Mouse (Mus musculus): ENCODE measurements around the gene Prickle4. TPM values are rescaled to one million over a fixed set of nuclear protein-coding genes. Genes with fewer than 3 reads are reported as not detected.
A peak's percentile ranks its signal among the peaks of the same experiment; 100 is the strongest.

The Prickle4 gene
- not detected for polyA plus RNA-seq (2017; shearing (Covaris generic))

DNA sequence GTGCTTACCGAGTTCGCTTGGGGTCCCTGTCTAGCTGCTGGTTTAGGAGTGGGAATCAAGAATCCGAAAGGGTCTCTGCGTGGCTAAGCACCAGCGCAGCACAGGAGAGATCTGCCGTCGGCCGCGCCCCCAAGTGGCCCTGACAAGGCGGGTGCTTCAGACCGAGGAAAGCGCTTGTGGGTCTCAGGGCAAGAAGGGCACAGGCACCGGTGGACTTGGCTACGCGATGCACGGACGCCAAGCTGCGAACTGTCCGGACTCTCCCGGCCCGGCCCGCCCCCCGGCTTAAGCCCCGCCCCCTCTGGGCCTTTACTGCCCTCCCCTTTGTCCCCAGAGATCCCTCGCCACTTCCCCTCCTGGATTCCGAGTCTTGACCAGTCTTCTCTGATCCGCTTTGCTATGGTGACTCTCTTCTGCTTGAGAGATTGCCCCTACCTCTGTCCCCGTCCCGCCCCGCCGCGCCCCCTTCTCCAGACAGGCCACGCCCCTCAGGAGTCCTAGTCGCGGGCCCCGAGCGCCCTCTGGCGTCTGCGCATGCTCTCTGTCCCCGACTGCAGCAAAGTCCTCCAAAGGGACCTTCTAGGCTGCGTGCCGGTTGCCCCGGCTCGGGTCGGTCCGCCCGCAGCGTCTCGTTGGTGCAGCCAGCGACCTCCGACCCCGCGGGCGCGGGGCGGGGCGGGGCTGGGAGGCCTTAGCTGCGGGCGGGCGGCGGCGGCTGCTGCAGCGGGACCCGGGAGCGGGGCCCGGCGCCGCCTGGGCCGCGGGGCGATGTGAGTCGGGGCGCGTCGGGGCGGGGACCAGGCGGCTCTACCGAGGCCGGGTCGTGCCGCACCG lies at the start of gene Prickle4:
Gene Prickle4 (minus strand): TSS at position 234 of the 834 bp plus-strand sequence.
- peak; percentile 98 for ATAC-seq

DNA sequence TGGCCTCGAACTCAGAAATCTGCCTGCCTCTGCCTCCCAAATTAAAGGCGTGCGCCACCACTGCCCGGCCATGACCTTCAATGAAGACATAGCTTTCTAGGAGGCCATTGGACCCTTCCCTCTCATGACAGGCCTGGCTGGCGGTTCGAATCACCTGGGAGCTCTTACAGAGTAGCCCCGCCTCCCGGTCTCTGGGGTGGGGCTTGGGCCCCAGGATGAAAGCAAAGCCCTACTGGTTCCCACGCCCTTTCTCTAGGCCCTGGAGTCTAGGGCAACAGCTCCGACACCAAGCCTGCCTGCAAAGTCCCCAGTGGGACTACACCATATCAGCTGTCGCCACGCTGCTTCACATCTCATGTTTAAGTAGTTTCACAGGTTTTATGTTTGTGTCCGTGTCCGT lies 49.5 kb upstream of the Prickle4 start:
- no peak for ATAC-seq

GRCm38 (mm10) chr17:47742991-47743734 lies 48.6 kb upstream of the Prickle4 start:
- ATAC-seq, result no peak

- no peak for ATAC-seq
These were observed 45.6 kb upstream of the Prickle4 start for GRCm38 (mm10) chr17:47740186-47740585.

DNA sequence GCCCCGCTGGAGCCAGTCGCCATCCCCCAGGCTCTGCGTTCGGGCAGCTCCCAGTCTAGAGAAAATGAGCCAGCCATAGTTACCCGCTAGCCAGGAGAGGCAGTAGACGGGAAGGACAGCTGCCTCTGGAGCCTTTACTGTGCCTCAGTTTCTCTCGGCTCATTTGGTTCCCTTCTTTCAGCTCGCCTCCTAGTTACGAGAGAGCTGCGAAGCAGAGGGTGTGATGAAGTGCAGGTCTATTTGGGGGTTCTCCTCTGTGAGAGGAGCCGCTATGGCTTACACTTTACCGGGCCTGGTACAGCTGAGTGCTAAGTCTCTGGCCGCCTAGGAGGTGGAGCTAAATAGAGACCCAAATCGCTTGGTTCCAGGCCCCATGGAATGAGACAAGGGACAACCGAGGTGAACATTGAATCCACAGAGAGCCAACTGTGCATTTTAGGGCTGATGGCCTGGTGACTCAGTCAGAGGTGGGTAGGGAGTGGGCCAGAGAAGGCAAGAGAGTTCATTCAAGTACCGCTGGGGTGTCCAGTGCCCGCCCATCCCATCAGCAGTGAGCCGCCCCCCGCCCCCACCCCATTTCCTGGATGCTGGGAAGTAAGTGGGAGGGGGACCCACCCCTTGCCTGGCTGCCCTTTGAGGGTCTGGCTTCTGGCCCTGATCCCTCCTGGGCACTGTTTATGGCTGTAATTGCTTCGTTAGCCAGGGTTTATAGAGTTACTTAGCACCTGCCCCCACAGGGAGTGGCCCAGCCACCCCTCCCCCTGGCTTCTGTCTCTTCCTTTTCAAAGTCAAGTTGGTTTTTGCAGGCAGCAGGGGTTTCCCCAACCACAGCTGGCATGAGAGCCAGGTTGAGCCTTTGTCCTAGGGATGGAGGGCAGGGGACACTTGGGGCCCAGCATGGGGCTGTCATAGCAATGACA lies 44.6 kb upstream of the Prickle4 start:
- ATAC-seq, result peak; percentile 52

DNA sequence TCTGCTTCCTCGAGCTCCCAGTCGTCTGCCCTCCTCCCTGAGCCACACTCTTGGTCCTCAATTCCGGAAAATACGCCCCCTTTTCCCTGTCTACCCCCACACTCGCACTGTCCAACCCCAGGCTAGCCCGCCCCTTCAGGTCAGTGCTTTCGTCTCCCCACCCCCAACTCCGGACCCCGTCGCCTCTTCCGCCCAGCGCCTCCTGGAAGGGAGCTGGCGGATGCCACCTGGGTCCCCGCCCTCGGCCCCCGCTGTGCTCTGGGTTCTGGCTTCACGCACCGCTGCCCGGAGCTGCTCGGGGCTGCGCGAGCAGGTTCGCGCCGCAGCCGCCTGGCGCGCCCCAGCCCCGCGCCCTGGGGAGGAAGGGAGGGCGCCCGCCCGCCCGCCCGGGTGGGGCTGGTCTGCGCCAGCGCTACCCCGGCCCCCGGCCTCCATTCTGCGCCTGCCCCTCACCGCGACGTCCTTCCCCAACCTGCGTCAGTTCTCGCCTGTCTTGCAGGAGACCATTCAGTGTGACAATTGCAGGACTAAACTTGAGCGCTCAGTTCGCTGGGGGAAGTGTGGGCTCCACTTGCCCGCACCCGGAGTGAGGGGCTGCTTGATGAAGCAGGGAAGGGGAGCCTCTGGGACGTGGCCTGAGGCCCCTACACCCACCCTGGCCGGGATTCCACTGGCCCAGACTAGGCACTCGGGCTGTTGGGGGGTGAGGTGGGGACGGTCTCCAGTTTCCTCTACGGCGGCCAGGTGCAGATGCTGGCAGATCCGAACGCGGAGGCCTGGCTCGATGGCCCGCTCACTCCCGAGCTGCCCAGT lies 43.7 kb upstream of the Prickle4 start:
- peak; percentile 31 for ATAC-seq

GRCm38 (mm10) chr17:47737271-47738065 lies 42.9 kb upstream of the Prickle4 start:
- peak; percentile 15 for ATAC-seq

- peak; percentile 81 for ATAC-seq
These were observed 42.3 kb upstream of the Prickle4 start, which contains the start of gene Tfeb for GRCm38 (mm10) chr17:47736856-47737255. Tfeb (plus strand) TSS chr17:47737030.

DNA sequence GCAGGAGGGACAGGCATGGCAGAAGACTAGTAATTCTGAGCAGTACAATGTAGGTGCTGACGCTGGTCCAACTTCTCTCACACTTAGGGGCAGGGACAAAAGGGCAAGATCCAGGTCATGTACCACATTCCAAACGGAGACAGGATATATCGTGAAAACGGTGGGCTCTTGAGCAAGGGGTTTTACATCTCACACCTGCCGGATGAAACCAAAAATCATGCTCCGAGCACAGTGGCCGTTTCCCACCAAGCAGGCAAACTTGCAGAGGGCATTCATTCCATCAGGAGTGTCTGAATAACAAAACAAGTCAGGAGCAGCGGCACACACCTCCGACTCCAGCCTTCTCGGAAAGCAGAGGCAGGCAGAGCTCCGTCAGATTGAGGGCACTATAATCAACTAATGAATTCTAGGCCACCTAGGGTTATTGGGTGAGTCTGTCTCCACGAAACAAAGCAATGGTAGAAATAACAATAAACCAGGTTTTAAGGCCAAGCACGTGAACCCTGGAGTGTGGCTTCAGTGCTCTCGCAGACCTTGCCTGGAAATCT lies 41.1 kb upstream of the Prickle4 start:
- no peak for ATAC-seq

- no peak for ATAC-seq
These were observed 36.4 kb upstream of the Prickle4 start for GRCm38 (mm10) chr17:47730633-47731575.

DNA sequence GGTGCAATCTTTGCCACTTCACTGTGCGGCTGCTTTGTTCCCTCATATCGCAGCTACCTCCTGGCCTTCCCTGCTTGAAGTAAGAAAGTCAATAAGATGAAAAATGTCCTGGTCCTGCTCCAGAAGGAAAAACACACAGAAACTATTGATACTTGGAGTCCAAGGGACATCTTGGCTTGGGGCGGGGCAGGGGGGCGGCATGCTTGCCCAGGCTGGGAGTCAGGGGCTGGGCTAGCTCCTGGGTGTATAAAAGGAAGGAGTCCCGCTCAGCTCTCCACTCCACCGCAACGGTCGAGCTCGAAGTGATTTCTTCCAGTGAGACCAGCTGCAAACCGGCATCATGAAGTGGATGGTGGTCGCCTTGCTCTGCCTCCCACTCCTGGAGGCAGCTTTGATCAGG lies 32.0 kb upstream of the Prickle4 start, which contains the start of gene Pgc:
Gene Pgc (plus strand): TSS at position 277 of the 400 bp plus-strand sequence.
- no peak for ATAC-seq

GRCm38 (mm10) chr17:47721183-47721582 lies 26.6 kb upstream of the Prickle4 start:
- no peak for ATAC-seq

GRCm38 (mm10) chr17:47715037-47715436 lies 20.5 kb upstream of the Prickle4 start:
- ATAC-seq, result no peak

- ATAC-seq, result no peak
These were observed 18.5 kb upstream of the Prickle4 start for GRCm38 (mm10) chr17:47712889-47713571.

DNA sequence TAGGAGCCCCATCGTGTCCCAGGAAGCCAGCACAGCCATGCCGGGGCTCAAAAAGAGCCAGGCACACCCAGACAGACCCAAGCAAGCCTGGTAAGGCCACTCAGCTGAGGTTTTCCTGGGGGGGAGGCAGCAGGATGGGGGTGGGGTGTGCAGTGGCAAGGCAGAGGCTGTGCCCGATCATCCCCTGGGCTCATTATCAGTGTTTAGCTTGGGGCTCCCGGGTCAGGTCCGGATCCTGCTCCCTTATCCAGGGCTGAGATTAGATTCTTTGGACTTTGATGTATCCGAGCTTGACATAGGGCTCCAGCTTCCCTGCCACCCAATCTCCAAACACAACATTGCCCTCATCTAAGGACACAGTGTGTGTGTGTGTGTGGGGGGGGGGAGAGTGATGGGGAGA lies 17.3 kb upstream of the Prickle4 start:
- no peak for ATAC-seq

GRCm38 (mm10) chr17:47710036-47710435 lies 15.5 kb upstream of the Prickle4 start:
- no peak for ATAC-seq

- no peak for ATAC-seq
These were observed 14.4 kb upstream of the Prickle4 start for GRCm38 (mm10) chr17:47708972-47709371.

DNA sequence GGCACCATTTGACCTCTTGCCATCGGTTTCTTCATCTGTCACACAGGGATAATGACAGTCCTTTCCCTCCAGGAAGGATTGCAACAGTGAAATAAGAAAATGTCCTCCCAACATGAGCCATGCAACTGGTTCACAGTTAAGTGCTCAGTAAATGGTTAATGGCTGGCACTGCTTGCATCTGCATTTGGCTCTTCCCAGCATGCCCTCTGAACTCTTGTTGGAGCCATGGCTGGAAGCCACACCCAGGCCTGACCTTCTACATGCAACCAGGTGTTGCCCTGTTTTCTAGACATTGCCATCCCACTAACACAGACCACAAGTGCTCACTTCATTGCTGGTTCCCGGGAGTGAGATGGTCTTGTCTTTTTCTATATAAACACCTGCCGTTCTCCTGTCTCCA lies 13.4 kb upstream of the Prickle4 start:
- no peak for ATAC-seq

DNA sequence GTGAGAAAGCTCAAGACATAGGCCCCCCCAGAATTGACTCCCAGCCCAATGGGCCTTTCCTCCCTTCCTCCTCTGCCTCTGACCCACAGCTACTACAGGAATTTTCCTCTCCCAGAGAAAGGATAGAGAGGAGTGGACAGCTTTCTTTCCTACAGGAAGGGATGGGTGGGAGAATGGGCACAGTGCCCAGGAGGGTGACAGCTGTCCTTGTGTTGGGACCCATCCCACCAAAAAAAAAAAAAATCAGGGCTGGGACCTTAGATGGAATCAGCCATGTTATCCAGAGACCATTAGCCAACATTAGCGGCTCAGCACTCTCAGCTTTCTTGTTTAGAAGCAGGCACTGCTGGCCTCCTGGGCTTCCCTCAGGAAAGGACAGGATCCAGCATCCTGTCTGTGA lies 11.7 kb upstream of the Prickle4 start:
- no peak for ATAC-seq

All from CD4-positive, CD25-positive, alpha-beta regulatory T cell, adult 4 months (primary cell).